Mouse (Mus musculus) layer of hippocampus, adult 6 months (tissue): ENCODE results near the gene Spty2d1. TPM values are rescaled to one million over a fixed set of nuclear protein-coding genes. Genes with fewer than 3 reads are reported as not detected.

Source experiments
- long read RNA-seq, 2 experiments: library from polyadenylated mRNA; unstranded; transcript quantifications; one replicate each; pipeline ENCODE4 v2.0.0; 2019 to 2020
- polyA plus RNA-seq: library from polyadenylated mRNA; unstranded; fragments of <200 nt; fragmentation: Nextera tagmentation; gene quantifications from 2 replicates; pipeline ENCODE4 v1.2.3, GENCODE M21; 2021

Gene Spty2d1
- polyA plus RNA-seq = 3.9 and 5.5 TPM in 2 replicates
- long read RNA-seq, experiment 1, full-length matches to known transcripts = 2 of 14 reads
- long read RNA-seq, experiment 1, partial matches to known transcripts = 7 of 14 reads
- long read RNA-seq, experiment 1, other reads (novel, unspliced or antisense) = 5 of 14 reads
- long read RNA-seq, experiment 2, full-length matches to known transcripts = 28 of 38 reads
- long read RNA-seq, experiment 2, partial matches to known transcripts = 8 of 38 reads
- long read RNA-seq, experiment 2, other reads (novel, unspliced or antisense) = 2 of 38 reads

DNA sequence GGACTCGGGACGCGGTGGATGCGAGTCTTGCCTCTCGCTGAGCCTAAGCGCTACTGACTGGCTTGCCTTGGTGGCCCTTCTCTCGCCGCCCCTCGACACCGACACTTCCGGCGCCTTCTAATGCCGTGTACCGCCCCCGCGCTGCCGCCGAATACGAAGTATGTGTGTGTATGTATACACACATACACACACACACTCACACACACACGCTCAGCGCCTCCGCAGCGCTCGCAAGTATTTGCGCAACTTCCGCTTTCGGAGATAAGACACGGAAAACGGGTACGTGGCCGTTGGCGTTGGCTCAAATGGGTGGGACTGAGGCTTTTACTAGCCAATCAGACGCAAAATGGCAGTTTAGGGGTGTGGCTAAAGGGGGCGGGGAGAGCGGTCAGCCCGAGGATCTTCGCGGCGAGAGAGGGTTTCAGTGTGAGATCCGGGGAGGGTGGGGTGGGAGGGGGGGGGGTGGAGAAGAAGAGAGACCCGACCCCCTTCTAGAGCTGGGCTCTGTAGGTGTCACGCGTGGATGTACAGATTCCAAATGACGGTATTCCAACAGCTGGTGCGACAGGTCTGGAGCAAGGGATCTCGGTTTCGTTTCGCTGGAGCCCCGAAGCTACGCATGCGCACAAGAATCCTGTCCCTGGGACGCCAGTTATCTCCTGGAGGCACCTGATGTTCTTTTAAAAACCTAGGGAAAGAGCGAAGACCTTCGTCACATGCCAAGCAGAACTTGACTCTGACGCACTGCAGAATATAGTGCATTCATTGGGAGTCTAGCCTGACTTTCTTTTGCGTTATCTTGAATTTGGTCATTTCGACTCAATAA lies at the start of gene Spty2d1:
Gene Spty2d1, minus strand, starts transcription at position 244 of the 826 bp plus-strand sequence.

DNA sequence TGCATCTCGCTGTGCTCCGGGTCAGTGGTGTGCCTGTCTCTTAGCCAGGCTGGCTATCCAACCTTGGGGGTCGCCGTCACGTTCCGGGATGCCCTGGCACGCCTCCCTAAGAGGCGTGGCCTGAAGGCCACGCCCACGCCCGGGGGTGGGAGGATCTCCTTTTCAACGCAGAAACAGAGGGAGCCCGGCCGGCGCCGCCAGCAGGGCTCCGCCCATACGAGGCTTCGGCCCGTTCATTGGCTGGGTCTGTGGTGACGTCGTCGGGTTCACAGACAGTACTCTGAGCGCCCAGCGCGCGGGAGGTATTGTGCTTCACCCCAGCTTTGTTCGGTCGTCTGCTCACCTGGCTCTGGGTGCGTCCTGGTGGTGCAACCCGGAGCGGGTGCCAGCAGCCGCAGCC lies 42.2 kb upstream of the Spty2d1 start, which contains the start of gene Tmem86a:
Gene Tmem86a, plus strand, starts transcription at position 236 of the 400 bp plus-strand sequence.

DNA sequence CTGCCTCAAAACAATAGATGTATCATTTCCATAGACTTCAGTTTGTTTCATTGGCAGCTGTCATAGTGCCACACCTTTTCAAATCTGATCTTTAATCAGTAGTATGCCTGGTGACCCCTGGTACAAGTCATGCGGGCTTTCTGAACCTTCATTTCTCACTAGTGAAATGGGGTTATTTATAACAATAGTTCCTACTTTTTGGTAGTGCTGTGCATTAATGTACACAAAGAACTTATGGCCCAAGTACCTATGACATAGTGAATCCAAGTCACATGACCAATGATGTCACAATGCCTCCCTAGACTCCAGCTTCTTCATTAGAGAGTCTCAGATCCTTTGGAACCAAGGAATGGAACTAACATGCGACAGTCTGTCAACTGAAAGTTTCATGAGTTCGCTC lies 24.9 kb downstream of the Spty2d1 start, which contains the start of gene Gm9999:
Gene Gm9999, plus strand, starts transcription at position 301 of the 400 bp plus-strand sequence.

DNA sequence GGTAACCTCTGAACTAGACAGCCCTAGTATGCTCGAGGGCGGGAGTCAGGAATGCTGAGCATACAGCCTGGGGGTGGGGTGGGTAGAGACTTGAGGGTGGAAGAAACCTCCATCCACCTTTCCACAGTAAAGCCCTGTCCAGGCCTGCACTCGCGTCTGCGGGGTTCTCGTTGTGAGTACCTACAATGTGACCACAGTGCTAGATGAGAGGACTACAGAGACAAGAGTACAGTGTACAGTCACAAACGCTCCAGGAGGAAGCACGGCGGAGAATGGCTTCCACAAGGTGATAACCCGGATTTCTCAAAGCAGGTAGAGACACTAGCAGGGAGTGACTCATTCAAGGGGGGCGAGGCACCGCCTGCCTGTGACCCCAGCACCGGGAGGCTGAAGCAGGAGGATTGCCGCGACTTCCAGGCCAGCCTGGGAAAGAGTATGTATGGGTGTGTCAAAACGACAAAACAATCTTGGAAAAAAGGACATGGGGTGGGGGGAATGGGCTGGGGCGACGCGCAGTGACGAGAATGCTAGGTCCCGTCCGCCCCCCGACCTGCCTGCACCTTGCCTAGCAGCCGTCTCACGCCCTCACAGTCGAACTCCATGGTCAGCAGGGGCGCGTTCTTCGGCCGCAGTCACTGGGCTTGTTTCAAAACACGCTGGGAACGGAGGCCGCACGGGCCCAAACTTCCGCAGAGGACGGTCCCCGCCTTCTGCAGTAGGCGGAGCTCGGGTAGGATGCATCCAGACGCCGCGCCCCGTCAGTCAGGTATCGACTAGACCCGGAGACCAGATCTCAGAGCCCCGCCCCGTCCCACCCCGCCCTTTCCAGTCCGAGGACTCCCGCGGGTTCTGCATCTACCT lies 50.1 kb downstream of the Spty2d1 start, which contains the start of gene Uevld:
Gene Uevld, minus strand, starts transcription at position 697 of the 861 bp plus-strand sequence.

Other genes starting within 250 kb of the Spty2d1 start
- 3.3 and 4.4 TPM in 2 replicates for gene Hps5, start 212.3 kb downstream of the Spty2d1 start, polyA plus RNA-seq
- 14.6 and 17.1 TPM in 2 replicates for gene Gtf2h1, start 212.3 kb downstream of the Spty2d1 start, polyA plus RNA-seq
- gene Ldha, start 166.9 kb downstream of the Spty2d1 start, polyA plus RNA-seq = 957 and 989 TPM in 2 replicates
- not detected in 2 replicates for gene Ldhc, start 147.2 kb downstream of the Spty2d1 start, polyA plus RNA-seq
- gene Tsg101, start 88.4 kb downstream of the Spty2d1 start, polyA plus RNA-seq = 239 and 241 TPM in 2 replicates
- gene Uevld, start 49.9 kb downstream of the Spty2d1 start, polyA plus RNA-seq = 3.5 and 3.6 TPM in 2 replicates
- gene Gm9999, start 24.8 kb downstream of the Spty2d1 start, polyA plus RNA-seq = not detected in 2 replicates
- 23.7 and 27.1 TPM in 2 replicates for gene Tmem86a, start 42.2 kb upstream of the Spty2d1 start, polyA plus RNA-seq
- gene Ptpn5, start 125.3 kb upstream of the Spty2d1 start, polyA plus RNA-seq = 48.5 and 61.6 TPM in 2 replicates
- gene Mrgpra6, start 196.5 kb upstream of the Spty2d1 start, polyA plus RNA-seq = not detected in 2 replicates
- gene Mrgpra9, start 244.4 kb upstream of the Spty2d1 start, polyA plus RNA-seq = not detected in 2 replicates